Mouse (Mus musculus): ENCODE data around the gene Fam222a. TPM values are rescaled to one million over a fixed set of nuclear protein-coding genes. Genes with fewer than 3 reads are reported as not detected.
A peak's percentile ranks its signal among the peaks of the same experiment; 100 is the strongest.

Fam222a gene
- polyA plus RNA-seq, 1 experiment: 22.5 TPM

DNA sequence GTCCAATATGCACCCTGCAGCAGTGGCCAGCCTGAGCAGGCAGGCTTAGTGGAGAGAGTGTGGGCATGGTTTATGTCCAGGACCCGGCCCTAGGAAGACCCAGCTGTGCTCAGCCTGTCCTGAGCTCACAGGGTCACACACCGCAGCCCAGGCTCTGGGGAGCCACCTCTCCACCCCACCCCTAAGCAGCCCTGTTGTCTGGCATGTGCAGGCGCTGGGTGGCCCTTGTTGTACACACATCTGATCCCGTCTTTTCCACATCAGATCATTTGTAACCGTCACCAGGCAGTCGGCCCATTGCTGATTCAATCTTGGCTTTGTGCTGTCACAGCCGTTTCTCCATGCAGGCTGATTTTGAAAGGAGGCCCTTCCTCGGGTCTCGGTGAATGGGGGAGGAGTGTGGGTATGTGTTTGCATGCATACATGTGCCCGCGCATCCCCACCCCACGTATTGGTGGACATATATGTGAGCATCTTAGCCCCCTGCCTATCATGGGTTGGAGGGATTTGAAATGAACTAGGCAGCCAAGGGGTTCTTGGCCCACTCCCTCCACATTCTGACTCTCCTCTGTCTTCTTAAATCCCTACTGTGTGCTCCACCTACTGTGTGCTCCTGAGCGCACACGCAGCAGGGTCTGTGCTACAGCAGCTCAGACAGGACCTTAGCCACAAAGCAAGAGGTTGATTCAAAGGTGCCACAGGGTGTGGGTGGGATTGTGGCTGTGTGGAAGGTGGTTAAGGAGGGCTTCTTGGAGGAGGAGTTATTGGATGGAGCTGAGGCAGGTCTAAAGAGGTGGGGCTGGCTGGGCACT is 16.7 kb downstream of the Fam222a start:
- Histone ChIP-seq H3K4me3 (ENCODE audit: control insufficient read depth, low read depth, low read length) (no peak overlapping the region), H3K27ac (ENCODE audit: control insufficient read depth, insufficient read depth, low read depth, low read length) (no peak overlapping the region), H3K4me1 (ENCODE audit: control insufficient read depth, insufficient read depth, low read length) (peaks cover 6% of the 10 kb centered on the region; the same call in 1 of the 2 replicates), H3K27me3 (ENCODE audit: control insufficient read depth, insufficient read depth, low read length) (no peaks in the 10 kb centered on the region), H3K36me3 (ENCODE audit: control insufficient read depth, insufficient read depth, low read length) (no peaks in the 10 kb centered on the region)
- no peak for TF ChIP-seq POLR2A (IDR thresholded peaks at IDR 0.05; ENCODE audit: control insufficient read depth, low read depth, low read length)
- no peak for TF ChIP-seq CTCF (IDR thresholded peaks at IDR 0.05; ENCODE audit: control insufficient read depth, insufficient read depth, insufficient replicate concordance, low read depth, low read length)

DNA sequence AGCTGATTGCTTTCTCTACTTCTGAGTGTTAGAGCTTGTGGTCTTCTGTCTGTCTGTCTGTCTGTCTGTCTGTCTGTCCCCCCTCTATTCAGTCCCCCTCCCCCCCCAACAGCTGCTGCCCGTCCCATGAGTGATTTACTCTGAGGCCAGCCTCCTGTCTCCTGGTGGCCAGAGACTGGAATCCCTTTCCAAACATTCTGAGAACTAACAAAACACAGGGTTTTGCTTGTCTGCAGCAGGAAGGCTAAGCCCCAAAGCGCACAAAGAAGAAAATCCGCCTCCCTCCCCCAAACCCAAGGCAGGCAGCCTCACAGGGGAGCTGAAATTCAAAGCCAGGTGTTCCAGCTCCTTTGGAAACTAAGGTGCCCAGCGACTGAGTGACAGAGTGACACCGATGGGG is 17.9 kb downstream of the Fam222a start:
- TF ChIP-seq POLR2A (IDR thresholded peaks at IDR 0.05; ENCODE audit: control insufficient read depth, low read depth, low read length) (no peak), CTCF (IDR thresholded peaks at IDR 0.05; ENCODE audit: control insufficient read depth, insufficient read depth, insufficient replicate concordance, low read depth, low read length) (no peak)
- no peaks in the 10 kb centered on the region for H3K36me3 ChIP-seq (ENCODE audit: control insufficient read depth, insufficient read depth, low read length)
- H3K27me3 ChIP-seq (ENCODE audit: control insufficient read depth, insufficient read depth, low read length): no peaks in the 10 kb centered on the region
- no peak overlapping the region for H3K4me3 ChIP-seq (ENCODE audit: control insufficient read depth, low read depth, low read length)
- no peak overlapping the region for H3K27ac ChIP-seq (ENCODE audit: control insufficient read depth, insufficient read depth, low read depth, low read length)
- peaks cover 7% of the 10 kb centered on the region; the same call in 1 of the 2 replicates for H3K4me1 ChIP-seq (ENCODE audit: control insufficient read depth, insufficient read depth, low read length)

DNA sequence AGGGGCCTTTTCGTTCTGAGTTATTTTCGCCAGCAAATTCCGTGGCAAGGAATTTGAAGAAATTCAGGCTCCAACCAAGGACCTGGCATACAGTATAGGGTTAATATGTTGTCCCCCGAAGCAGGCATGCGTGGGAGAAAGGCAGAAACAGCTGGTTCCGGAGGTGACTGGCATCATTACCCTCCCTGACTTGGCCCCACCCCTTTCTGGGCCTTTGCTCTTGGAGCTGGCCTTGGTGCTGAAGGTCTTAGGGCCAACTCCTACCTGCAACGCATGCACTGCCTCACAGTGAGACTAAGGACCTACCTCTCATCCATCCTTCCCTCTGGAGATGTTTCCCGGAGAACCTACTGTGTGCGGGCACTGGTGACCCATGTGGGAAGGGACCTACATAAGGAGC is 20.1 kb downstream of the Fam222a start:
- Histone ChIP-seq H3K27me3 (ENCODE audit: control insufficient read depth, insufficient read depth, low read length) (no peaks in the 10 kb centered on the region), H3K36me3 (ENCODE audit: control insufficient read depth, insufficient read depth, low read length) (no peaks in the 10 kb centered on the region), H3K27ac (ENCODE audit: control insufficient read depth, insufficient read depth, low read depth, low read length) (no peak overlapping the region), H3K4me1 (ENCODE audit: control insufficient read depth, insufficient read depth, low read length) (peaks cover 11% of the 10 kb centered on the region), H3K4me3 (ENCODE audit: control insufficient read depth, low read depth, low read length) (no peak overlapping the region)
- TF ChIP-seq POLR2A (IDR thresholded peaks at IDR 0.05; ENCODE audit: control insufficient read depth, low read depth, low read length) (no peak), CTCF (IDR thresholded peaks at IDR 0.05; ENCODE audit: control insufficient read depth, insufficient read depth, insufficient replicate concordance, low read depth, low read length) (no peak)

- Histone ChIP-seq H3K4me1 (ENCODE audit: control insufficient read depth, insufficient read depth, low read length) (peaks cover 8% of the 10 kb centered on the region), H3K27ac (ENCODE audit: control insufficient read depth, insufficient read depth, low read depth, low read length) (no peak overlapping the region), H3K4me3 (ENCODE audit: control insufficient read depth, low read depth, low read length) (no peak overlapping the region), H3K27me3 (ENCODE audit: control insufficient read depth, insufficient read depth, low read length) (no peaks in the 10 kb centered on the region), H3K36me3 (ENCODE audit: control insufficient read depth, insufficient read depth, low read length) (no peaks in the 10 kb centered on the region)
- TF ChIP-seq CTCF (IDR thresholded peaks at IDR 0.05; ENCODE audit: control insufficient read depth, insufficient read depth, insufficient replicate concordance, low read depth, low read length) (no peak), POLR2A (IDR thresholded peaks at IDR 0.05; ENCODE audit: control insufficient read depth, low read depth, low read length) (no peak)
Measured at GRCm38 (mm10) chr5:114588416-114588815, 20.6 kb downstream of the Fam222a start.

- TF ChIP-seq CTCF (IDR thresholded peaks at IDR 0.05; ENCODE audit: control insufficient read depth, insufficient read depth, insufficient replicate concordance, low read depth, low read length) (no peak), POLR2A (IDR thresholded peaks at IDR 0.05; ENCODE audit: control insufficient read depth, low read depth, low read length) (no peak)
- Histone ChIP-seq H3K4me1 (ENCODE audit: control insufficient read depth, insufficient read depth, low read length) (peaks cover 11% of the 10 kb centered on the region), H3K27me3 (ENCODE audit: control insufficient read depth, insufficient read depth, low read length) (no peaks in the 10 kb centered on the region), H3K4me3 (ENCODE audit: control insufficient read depth, low read depth, low read length) (no peak overlapping the region), H3K36me3 (ENCODE audit: control insufficient read depth, insufficient read depth, low read length) (no peaks in the 10 kb centered on the region), H3K27ac (ENCODE audit: control insufficient read depth, insufficient read depth, low read depth, low read length) (no peak overlapping the region)
Measured at GRCm38 (mm10) chr5:114589026-114589425, 21.2 kb downstream of the Fam222a start.

DNA sequence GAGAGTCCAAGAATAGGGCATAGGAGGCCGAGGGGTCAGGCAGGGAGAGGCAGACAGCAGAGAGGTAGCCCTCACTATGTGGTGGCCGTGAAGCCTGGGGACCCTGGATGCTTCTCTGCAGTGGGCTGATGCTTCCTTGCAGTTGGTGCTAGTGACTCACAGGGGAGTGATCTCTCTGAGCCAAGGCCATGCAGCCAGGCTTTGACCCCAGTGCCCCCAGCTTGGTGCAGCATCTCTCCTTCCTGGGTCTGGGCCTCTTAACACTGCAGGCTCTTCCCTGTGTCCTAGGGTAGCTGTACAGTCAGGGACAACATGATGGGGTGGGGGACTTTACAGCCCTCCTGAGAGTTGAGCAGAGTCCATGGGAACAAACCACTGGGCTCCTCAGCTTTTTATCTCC is 21.6 kb downstream of the Fam222a start:
- H3K36me3 ChIP-seq (ENCODE audit: control insufficient read depth, insufficient read depth, low read length): no peaks in the 10 kb centered on the region
- H3K27ac ChIP-seq (ENCODE audit: control insufficient read depth, insufficient read depth, low read depth, low read length): no peak overlapping the region
- H3K4me3 ChIP-seq (ENCODE audit: control insufficient read depth, low read depth, low read length): no peak overlapping the region
- H3K4me1 ChIP-seq (ENCODE audit: control insufficient read depth, insufficient read depth, low read length): peaks cover 15% of the 10 kb centered on the region
- no peak for TF ChIP-seq POLR2A (IDR thresholded peaks at IDR 0.05; ENCODE audit: control insufficient read depth, low read depth, low read length)
- no peak for TF ChIP-seq CTCF (IDR thresholded peaks at IDR 0.05; ENCODE audit: control insufficient read depth, insufficient read depth, insufficient replicate concordance, low read depth, low read length)
- no peaks in the 10 kb centered on the region for H3K27me3 ChIP-seq (ENCODE audit: control insufficient read depth, insufficient read depth, low read length)

DNA sequence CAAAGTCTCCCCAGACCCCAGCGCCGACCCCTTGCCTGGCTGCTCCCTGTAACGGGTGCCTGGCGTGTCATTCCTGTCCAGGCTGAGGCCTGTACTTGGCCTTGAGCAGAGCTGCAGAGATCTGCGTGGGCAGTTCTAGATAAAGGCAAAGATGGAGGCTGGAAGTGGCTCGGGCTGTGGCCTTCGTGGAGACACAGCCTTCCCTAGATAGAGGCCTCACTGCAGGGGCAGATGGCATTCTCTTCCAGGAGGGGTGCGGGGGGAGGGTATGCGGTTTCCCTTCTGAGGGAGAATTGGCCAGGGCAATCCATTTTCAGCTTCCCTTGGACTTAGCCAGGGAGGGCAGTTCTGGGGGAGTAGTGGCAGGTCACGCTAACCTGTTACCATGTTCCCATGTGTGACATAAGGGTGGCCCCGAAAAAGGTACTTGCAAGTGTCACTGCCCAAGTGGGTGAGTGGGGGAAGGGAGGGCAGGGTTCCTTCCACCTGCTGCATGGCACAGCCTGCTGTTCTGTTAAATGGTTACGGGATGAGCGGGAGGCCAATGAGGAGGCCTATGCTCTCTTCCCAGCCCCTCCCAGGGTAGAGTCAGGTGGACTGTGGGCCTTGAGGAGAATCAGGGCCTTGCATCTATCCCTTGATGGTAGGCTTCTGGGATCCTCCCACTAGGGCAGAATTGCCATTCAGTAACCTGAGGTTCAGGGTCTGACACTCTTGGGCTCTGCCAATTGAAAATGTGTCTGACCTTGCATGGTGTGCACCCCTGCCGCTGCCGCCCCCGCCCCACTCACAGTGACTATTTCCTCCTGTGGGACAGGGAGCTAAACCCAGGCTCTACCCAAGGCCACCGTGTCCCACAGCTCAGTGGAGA is 22.5 kb downstream of the Fam222a start:
- H3K36me3 ChIP-seq (ENCODE audit: control insufficient read depth, insufficient read depth, low read length): no peaks in the 10 kb centered on the region
- peaks cover 20% of the 10 kb centered on the region for H3K4me1 ChIP-seq (ENCODE audit: control insufficient read depth, insufficient read depth, low read length)
- peak overlapping the region; percentile 69 for H3K27ac ChIP-seq (ENCODE audit: control insufficient read depth, insufficient read depth, low read depth, low read length)
- no peak overlapping the region for H3K4me3 ChIP-seq (ENCODE audit: control insufficient read depth, low read depth, low read length)
- H3K27me3 ChIP-seq (ENCODE audit: control insufficient read depth, insufficient read depth, low read length): no peaks in the 10 kb centered on the region
- TF ChIP-seq CTCF (IDR thresholded peaks at IDR 0.05; ENCODE audit: control insufficient read depth, insufficient read depth, insufficient replicate concordance, low read depth, low read length) (no peak), POLR2A (IDR thresholded peaks at IDR 0.05; ENCODE audit: control insufficient read depth, low read depth, low read length) (no peak)

All from testis, adult 2 months (tissue).